Mouse (Mus musculus) cerebellum, adult 2 months (tissue): ENCODE data around the gene Flii.

Experiments used
- CTCF ChIP-seq: fragments of 200-500 bp; IDR thresholded peaks from 2 replicates; pipeline ENCODE4 v1.5.1; 2011; ENCODE audit warnings: low read depth, mild to moderate bottlenecking, control low read depth, low read length, moderate library complexity, borderline replicate concordance; ENCODE audit not compliant: insufficient read depth
- POLR2A ChIP-seq: fragments of 200-500 bp; IDR thresholded peaks from 2 replicates; pipeline ENCODE4 v1.6.1; 2011; ENCODE audit warnings: low read length, control low read depth, borderline replicate concordance; ENCODE audit not compliant: insufficient read depth

DNA sequence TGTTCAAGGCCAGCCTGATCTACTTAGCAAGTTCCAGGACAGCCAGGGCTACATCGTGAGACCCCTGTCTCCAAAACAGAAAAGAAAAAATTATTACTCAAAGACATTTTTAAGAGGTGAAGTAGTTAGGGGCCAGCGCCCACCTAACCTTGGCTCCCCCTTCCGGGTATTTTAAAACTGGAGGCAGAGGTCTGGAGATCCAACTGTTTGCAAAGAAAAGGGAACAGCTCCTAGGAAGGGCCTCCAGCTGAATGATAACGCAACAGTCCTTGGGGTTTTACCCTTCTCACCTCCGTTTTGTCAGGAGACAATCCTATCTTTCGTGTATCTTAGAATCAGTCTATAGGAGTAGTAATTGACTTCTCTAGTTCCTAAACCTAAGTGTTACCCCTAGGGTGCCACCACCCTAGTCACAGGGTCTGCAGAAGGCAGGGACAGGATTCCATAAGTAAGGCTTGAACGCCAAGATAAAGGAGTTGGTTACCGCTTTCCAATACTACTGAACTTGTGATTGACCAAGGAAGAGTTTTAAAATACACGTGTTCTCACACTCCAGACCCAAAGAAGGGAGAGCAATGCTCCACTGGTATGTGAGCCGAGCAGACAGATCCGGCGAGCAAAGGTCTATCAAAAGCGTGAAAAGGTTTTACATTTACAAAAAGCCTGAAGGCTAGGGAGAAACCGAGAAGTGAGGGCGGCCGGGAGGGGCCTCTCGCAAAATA lies 49.2 kb upstream of the Flii start:
- no peak for TF ChIP-seq CTCF
- no peak for TF ChIP-seq POLR2A
